Mouse (Mus musculus) cerebellum, adult 2 months (tissue): Measurements from ENCODE around the gene Tlnrd1. TPM values are rescaled to one million over a fixed set of nuclear protein-coding genes. Genes with fewer than 3 reads are reported as not detected.
A peak's percentile ranks its signal among the peaks of the same experiment; 100 is the strongest.
"Not testable (repeated sequence)": the region's sequence is repeated elsewhere in the genome, so short reads cannot be mapped to it uniquely, and the experiment has no call there.

ENCODE experiments used
- DNase-seq, 2 experiments: peaks; one replicate each; pipeline ENCODE4 v3.0.0; 2021
- H3K27ac ChIP-seq: fragments of 200-500 bp; 2 replicates; pipeline ENCODE4 v1.5.1; 2012; ENCODE audit warnings: low read length, control low read depth, inconsistent platforms; ENCODE audit not compliant: insufficient read depth
- H3K27me3 ChIP-seq: fragments of 200-500 bp; 2 replicates; pipeline ENCODE4 v1.6.1; 2012; ENCODE audit warnings: inconsistent platforms, mild to moderate bottlenecking, low read length, moderate library complexity; ENCODE audit not compliant: control insufficient read depth, insufficient read depth
- H3K4me1 ChIP-seq: fragments of 200-500 bp; 2 replicates; pipeline ENCODE4 v1.6.1; 2011; ENCODE audit warnings: low read length; ENCODE audit not compliant: control insufficient read depth, insufficient read depth
- H3K4me3 ChIP-seq: fragments of 200-500 bp; replicated peaks from 2 replicates; pipeline ENCODE3; 2011; ENCODE audit warnings: mild to moderate bottlenecking, low read depth, low read length, control low read depth; ENCODE audit not compliant: insufficient read depth
- CTCF ChIP-seq: fragments of 200-500 bp; IDR thresholded peaks from 2 replicates; pipeline ENCODE4 v1.5.1; 2011; ENCODE audit warnings: low read depth, mild to moderate bottlenecking, control low read depth, low read length, moderate library complexity, borderline replicate concordance; ENCODE audit not compliant: insufficient read depth
- POLR2A ChIP-seq: fragments of 200-500 bp; IDR thresholded peaks from 2 replicates; pipeline ENCODE4 v1.6.1; 2011; ENCODE audit warnings: low read length, control low read depth, borderline replicate concordance; ENCODE audit not compliant: insufficient read depth
- WGBS: fragments of 180-500 bp; shearing (Covaris S2); methylation state at CpG from one replicate; pipeline ENCODE4 v1.1.7; 2018; 5-methylcytosine and 5-hydroxymethylcytosine counted together
- polyA plus RNA-seq: library from polyadenylated mRNA; depleted of rRNA; stranded (reverse); fragments of >200 nt; gene quantifications from 2 replicates; pipeline ENCODE4 v1.2.3, GENCODE M21; 2012

Gene Tlnrd1
- polyA plus RNA-seq, 1 experiment = 23.4 TPM

DNA sequence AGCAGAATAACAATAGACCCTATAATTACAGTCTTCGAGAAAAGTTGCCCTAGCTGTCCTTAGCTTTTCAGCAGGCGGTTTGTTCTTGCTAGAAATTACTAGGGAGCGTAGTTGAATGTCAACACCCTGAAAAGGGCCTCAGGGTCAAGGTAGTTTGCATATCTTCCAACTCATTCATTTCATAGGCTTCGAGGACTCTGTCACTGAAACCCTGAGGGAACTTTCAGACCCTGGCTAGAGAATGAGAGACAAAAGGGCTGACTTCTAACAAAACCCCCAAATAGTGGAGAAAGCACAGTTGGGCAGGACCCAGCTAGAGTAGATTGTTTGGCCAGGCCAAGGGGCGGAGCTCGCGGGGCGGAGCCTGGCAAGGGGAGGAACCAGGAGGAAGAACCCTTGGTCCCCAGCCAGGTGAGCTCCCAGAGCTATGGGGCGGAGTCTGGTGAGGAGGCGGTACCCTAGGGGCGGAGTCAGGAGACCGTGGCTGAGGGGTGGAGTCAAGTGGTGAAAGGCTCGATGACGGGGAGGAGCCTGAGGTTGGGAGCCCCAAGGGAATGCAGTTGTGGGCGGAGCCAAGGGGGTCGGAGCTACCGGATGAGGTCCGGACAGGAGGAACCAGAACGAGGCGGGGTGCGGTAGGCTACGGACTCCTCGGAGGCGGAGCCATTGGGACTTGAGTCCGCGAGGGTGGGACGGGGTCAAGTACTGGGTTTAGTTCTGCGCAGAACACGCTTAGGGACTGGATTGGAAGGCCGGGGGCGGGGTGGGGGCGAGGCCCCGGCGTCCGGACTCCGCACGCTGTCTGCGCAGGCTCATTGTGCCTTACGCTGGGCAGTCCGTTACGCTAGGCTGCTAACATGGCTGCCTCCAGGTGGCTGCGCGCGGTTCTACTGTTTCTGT, 7.6 kb upstream of the Tlnrd1 start:
- H3K4me3 ChIP-seq = peak overlapping the region; percentile 83
- H3K27ac ChIP-seq = peak overlapping the region; percentile 48; the same call in 1 of the 2 replicates
- TF ChIP-seq CTCF = no peak; the same call in 1 of the 2 replicates
- peak; percentile 74; the same call in 1 of the 2 replicates for TF ChIP-seq POLR2A
- H3K4me1 ChIP-seq = peaks cover 11% of the 10 kb centered on the region; the same call in 1 of the 2 replicates
- no peaks in the 10 kb centered on the region for H3K27me3 ChIP-seq
- WGBS = 2% methylated on average over 44 of the region's 44 CpGs
- DNase-seq = peak; percentile 95 to 97

- DNase-seq, H3K27me3 ChIP-seq, H3K4me3 ChIP-seq, H3K27ac ChIP-seq: not testable (repeated sequence)
- 87% methylated on average over 5 of the region's 5 CpGs for WGBS
- peaks cover 11% of the 10 kb centered on the region; the same call in 1 of the 2 replicates for H3K4me1 ChIP-seq
Measured at GRCm38 (mm10) chr7:83889946-83890345, 5.8 kb upstream of the Tlnrd1 start.

DNA sequence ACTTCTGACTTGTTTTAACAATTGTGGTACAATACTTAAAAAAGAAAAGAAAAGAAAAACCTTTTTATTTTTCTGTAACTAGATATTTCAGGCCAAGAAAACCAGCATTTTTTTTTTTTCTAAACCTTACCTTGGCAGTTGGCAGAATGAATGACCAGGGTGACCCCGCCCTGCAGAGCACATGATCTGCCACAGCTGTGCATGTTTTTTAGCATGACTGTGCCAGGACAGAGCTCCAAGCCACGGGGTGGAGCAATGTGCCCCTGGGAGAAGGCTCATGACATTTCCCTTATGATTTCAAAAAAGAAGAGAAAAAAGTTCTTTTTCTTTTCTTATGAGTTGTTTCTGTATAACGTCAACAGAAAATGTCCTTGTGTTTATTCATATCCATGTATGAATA, 5.3 kb upstream of the Tlnrd1 start:
- no peak overlapping the region for H3K4me3 ChIP-seq
- H3K4me1 ChIP-seq = peaks cover 11% of the 10 kb centered on the region; the same call in 1 of the 2 replicates
- WGBS = 45% methylated on average over 3 of the region's 3 CpGs
- H3K27me3 ChIP-seq = no peaks in the 10 kb centered on the region
- TF ChIP-seq CTCF (no peak), POLR2A (no peak)
- H3K27ac ChIP-seq = no peak overlapping the region
- DNase-seq = no peak

GRCm38 (mm10) chr7:83886366-83887129, 2.4 kb upstream of the Tlnrd1 start:
- no peaks in the 10 kb centered on the region for H3K27me3 ChIP-seq
- H3K4me1 ChIP-seq = peaks cover 9% of the 10 kb centered on the region; the same call in 1 of the 2 replicates
- no peak overlapping the region for H3K4me3 ChIP-seq
- 98% methylated on average over 6 of the region's 6 CpGs for WGBS
- TF ChIP-seq CTCF (peak; percentile 50; the same call in 1 of the 2 replicates), POLR2A (no peak)
- H3K27ac ChIP-seq = no peak overlapping the region
- DNase-seq = no peak

- WGBS = 91% methylated on average over 4 of the region's 4 CpGs
- DNase-seq = no peak
- TF ChIP-seq POLR2A (no peak), CTCF (no peak)
- H3K4me1 ChIP-seq = peaks cover 9% of the 10 kb centered on the region; the same call in 1 of the 2 replicates
- H3K4me3 ChIP-seq = no peak overlapping the region
- no peaks in the 10 kb centered on the region for H3K27me3 ChIP-seq
- no peak overlapping the region for H3K27ac ChIP-seq
Measured at GRCm38 (mm10) chr7:83885835-83886234, 1.7 kb upstream of the Tlnrd1 start.

DNA sequence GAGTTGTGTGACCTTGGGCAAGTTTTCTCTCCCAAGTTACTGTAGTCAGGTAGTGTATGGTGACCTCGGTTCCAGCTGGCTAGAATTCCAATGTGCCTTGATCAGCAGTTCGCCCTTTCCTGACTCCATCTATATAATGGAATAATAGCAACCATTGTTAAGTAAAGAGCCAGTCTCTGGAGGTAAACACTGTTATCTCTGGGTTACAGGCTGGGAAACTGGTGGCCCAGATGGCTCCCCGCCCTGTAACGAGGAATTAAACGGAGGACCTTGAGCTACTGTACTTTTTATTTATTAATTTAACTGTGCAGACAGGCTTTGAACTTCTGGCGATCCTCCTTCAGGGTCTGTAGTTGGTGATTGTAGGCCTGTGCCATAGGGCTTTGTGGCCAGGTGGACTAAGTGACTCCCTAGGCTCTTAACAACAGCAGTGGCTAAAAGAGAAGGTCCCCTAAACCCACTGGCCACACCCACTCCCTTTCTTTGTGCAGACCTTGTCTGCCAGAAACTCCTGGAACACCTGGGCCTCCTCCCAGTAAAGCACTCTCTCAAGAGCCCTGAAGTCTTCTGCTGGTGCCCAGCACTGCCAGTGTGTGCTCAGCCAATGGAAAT, 922 bp upstream of the Tlnrd1 start:
- Histone ChIP-seq H3K4me1 (peaks cover 9% of the 10 kb centered on the region; the same call in 1 of the 2 replicates), H3K27me3 (no peaks in the 10 kb centered on the region), H3K27ac (no peak overlapping the region), H3K4me3 (no peak overlapping the region)
- TF ChIP-seq CTCF = no peak
- WGBS = 50% methylated on average over 6 of the region's 6 CpGs
- DNase-seq = peak; percentile 25 to 28

GRCm38 (mm10) chr7:83883276-83884020, 657 bp downstream of the Tlnrd1 start:
- Histone ChIP-seq H3K27me3 (no peaks in the 10 kb centered on the region), H3K27ac (peak overlapping the region; percentile 97), H3K4me1 (peaks cover 9% of the 10 kb centered on the region; the same call in 1 of the 2 replicates), H3K4me3 (peak overlapping the region; percentile 80)
- WGBS = under 1% methylated on average over 91 of the region's 91 CpGs
- DNase-seq = peak; percentile 68 to 74
- TF ChIP-seq CTCF (no peak), POLR2A (no peak)
